Mouse (Mus musculus): ENCODE data around the gene Rnf114. TPM values are rescaled to one million over a fixed set of nuclear protein-coding genes. Genes with fewer than 3 reads are reported as not detected.

Gene Rnf114
- total and polyA plus RNA-seq, 3 experiments: 40.8 to 50.4 (median 45.6) TPM

DNA sequence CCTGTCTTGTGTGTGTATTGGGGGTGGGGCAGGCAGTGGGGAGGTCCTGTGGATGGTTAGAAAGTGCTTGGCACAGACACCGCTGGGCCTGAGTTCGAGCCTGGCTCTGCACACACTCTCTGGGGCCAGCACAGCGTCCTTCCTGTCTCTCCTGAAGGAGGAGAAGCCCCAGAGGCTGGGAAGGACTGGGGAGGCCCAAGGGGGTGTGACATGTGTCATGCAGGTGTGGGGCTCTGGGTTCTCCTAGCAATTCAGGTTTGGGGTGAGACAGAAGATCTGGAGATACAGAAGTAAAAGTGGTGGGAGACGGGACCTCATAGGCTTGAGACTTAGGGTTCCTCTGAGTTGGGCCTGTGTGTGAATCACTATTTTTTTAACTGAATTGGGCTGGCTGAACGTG lies 70.6 kb downstream of the Rnf114 start:
- no peak for DNase-seq (ENCODE audit: extremely low read depth)
- Histone ChIP-seq H3K4me1 (ENCODE audit: control insufficient read depth in 1 of 2, insufficient read depth in 2 of 2) (peaks cover 28 to 53% of the 10 kb centered on the region in 2 experiments), H3K9ac (ENCODE audit: insufficient read depth, low read depth) (no peak overlapping the region), H3K27me3 (replicated peaks) (no peaks in the 10 kb centered on the region), H3K4me2 (ENCODE audit: insufficient read depth, low read depth, poor library complexity, severe bottlenecking) (no peak overlapping the region), H3K36me3 (replicated peaks in 1 of 2; ENCODE audit: control insufficient read depth in 1 of 2, insufficient read depth in 1 of 2, low read length in 1 of 2) (peaks cover 0 to 28% of the 10 kb centered on the region in 2 experiments), H3K27ac (ENCODE audit: insufficient read depth, low read depth) (no peak overlapping the region), H3K79me2 (replicated peaks; ENCODE audit: control insufficient read depth, extremely low read depth, insufficient read depth, poor library complexity, severe bottlenecking) (no peaks in the 10 kb centered on the region), H3K9me3 (replicated peaks; ENCODE audit: low read length) (no peaks in the 10 kb centered on the region), H3K4me3 (replicated peaks in 1 of 3; ENCODE audit: low read depth in 2 of 3, low read length in 2 of 3, poor library complexity in 1 of 3) (no peak overlapping the region)
- in situ Hi-C loops (cut with MboI; ENCODE audit: low pct_ligation_motif_present, low pct_unique_long_range_greater_than_20kb, low sequenced_read_pairs): no loop called here
- dilution Hi-C loops (cut with MboI; ENCODE audit: extremely low pct_ligation_motif_present, extremely low pct_unique_long_range_greater_than_20kb, low sequenced_read_pairs): no loop called here
- TF ChIP-seq BHLHE40 (IDR thresholded peaks at IDR 0.05; ENCODE audit: low read depth, low read length): no peak

DNA sequence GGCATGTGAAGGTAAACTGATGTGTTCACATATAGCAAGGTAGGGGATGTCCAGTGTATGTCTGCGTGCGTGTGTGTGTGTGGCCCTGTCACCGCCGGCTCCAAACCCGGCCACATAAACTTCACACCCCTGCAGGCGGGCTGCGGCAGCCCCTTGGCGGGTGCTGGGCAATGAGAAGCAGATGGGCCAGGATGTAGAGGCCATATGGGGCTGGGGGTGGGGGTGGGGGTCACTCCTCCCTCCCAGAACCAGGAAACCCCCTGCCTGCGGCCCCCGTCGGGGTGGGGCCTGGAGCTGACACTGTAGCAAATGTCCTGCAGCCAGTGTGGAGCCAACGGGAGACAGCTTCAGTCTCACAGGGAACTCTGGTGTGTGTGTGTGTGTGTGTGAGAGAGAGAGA lies 71.3 kb downstream of the Rnf114 start:
- no peak overlapping the region for H3K9ac ChIP-seq (ENCODE audit: insufficient read depth, low read depth)
- H3K4me1 ChIP-seq (ENCODE audit: control insufficient read depth in 1 of 2, insufficient read depth in 2 of 2): peaks cover 28 to 53% of the 10 kb centered on the region in 2 experiments
- no peak overlapping the region for H3K4me3 ChIP-seq (replicated peaks in 1 of 3; ENCODE audit: low read depth in 2 of 3, low read length in 2 of 3, poor library complexity in 1 of 3)
- H3K27ac ChIP-seq (ENCODE audit: insufficient read depth, low read depth): no peak overlapping the region
- peaks cover 0 to 29% of the 10 kb centered on the region in 2 experiments for H3K36me3 ChIP-seq (replicated peaks in 1 of 2; ENCODE audit: control insufficient read depth in 1 of 2, insufficient read depth in 1 of 2, low read length in 1 of 2)
- no peaks in the 10 kb centered on the region for H3K9me3 ChIP-seq (replicated peaks; ENCODE audit: low read length)
- in situ Hi-C loops (cut with MboI; ENCODE audit: low pct_ligation_motif_present, low pct_unique_long_range_greater_than_20kb, low sequenced_read_pairs) (no loop called here), dilution Hi-C loops (cut with MboI; ENCODE audit: extremely low pct_ligation_motif_present, extremely low pct_unique_long_range_greater_than_20kb, low sequenced_read_pairs) (no loop called here)
- no peak for TF ChIP-seq TBP (conservative IDR thresholded peaks at IDR 0.05; ENCODE audit: low read depth, low read length)
- TF ChIP-seq UBTF (IDR thresholded peaks at IDR 0.05; ENCODE audit: low read depth, low read length): no peak
- no peak for TF ChIP-seq IRF4 (IDR thresholded peaks at IDR 0.05; ENCODE audit: low read depth, low read length)
- TF ChIP-seq MXI1 (IDR thresholded peaks at IDR 0.05; ENCODE audit: low read depth, low read length): no peak
- no peak for TF ChIP-seq ELF1 (IDR thresholded peaks at IDR 0.05; ENCODE audit: low read depth, low read length)
- TF ChIP-seq MYC (IDR thresholded peaks at IDR 0.05; ENCODE audit: low read depth, low read length): no peak
- TF ChIP-seq SMC3 (IDR thresholded peaks at IDR 0.05; ENCODE audit: low read depth, low read length): no peak
- TF ChIP-seq USF1 (IDR thresholded peaks at IDR 0.05; ENCODE audit: low read depth, low read length): no peak
- no peak for TF ChIP-seq BHLHE40 (IDR thresholded peaks at IDR 0.05; ENCODE audit: low read depth, low read length)
- no peak for TF ChIP-seq POLR2A (IDR thresholded peaks at IDR 0.05; ENCODE audit: low read depth, low read length)
- TF ChIP-seq NRF1 (IDR thresholded peaks at IDR 0.05; ENCODE audit: low read depth, low read length): no peak
- no peaks in the 10 kb centered on the region for H3K27me3 ChIP-seq (replicated peaks)
- no peak for DNase-seq (ENCODE audit: extremely low read depth)
- H3K4me2 ChIP-seq (ENCODE audit: insufficient read depth, low read depth, poor library complexity, severe bottlenecking): no peak overlapping the region
- H3K79me2 ChIP-seq (replicated peaks; ENCODE audit: control insufficient read depth, extremely low read depth, insufficient read depth, poor library complexity, severe bottlenecking): no peaks in the 10 kb centered on the region

DNA sequence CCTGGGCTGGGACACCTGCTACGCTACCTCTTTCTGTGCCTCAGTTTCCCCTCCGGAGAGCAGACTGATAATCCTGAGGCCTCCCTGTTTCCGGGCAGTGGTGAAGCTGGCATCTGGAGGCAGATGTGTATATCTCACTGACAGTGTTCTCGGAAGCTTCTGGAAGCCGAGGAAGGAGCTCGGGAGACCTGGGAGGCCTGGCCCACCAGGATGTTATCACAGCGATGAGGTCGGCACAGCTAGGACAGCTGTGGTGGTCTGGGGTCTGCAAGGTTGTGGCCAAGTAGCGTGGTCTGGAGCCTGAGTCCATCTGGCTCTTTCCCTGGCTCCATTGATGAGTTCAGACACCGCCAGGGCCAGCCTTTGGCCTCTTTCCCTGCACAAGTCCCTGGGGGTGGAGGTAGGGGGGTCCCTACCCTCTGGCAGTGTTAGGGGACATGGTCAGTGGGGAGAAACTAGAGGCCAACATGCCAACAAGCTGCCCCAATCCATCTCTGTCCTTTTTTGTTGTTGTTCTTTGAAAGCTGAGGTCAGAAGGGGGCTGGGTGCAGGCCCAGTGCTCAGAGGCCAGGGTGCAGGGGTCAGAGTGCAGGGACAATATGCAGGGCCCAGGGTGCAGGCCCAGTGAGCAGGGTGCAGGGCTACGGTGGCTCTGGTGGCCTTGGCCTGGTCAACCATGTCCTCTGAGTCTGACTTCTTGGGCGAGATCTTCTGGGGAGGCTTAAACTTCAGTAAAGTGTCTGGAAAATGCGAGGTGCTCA lies 72.3 kb downstream of the Rnf114 start:
- Histone ChIP-seq H3K36me3 (replicated peaks in 1 of 2; ENCODE audit: control insufficient read depth in 1 of 2, insufficient read depth in 1 of 2, low read length in 1 of 2) (peaks cover 0 to 20% of the 10 kb centered on the region in 2 experiments), H3K4me1 (ENCODE audit: control insufficient read depth in 1 of 2, insufficient read depth in 2 of 2) (peaks cover 28 to 50% of the 10 kb centered on the region in 2 experiments), H3K9me3 (replicated peaks; ENCODE audit: low read length) (no peaks in the 10 kb centered on the region), H3K9ac (ENCODE audit: insufficient read depth, low read depth) (no peak overlapping the region), H3K27ac (ENCODE audit: insufficient read depth, low read depth) (peak overlapping the region; percentile 1; the same call in 1 of the 2 replicates), H3K4me3 (replicated peaks in 1 of 3; ENCODE audit: low read depth in 2 of 3, low read length in 2 of 3, poor library complexity in 1 of 3) (peak overlapping the region in 1 of 3 experiments; percentile 9), H3K27me3 (replicated peaks) (no peaks in the 10 kb centered on the region), H3K4me2 (ENCODE audit: insufficient read depth, low read depth, poor library complexity, severe bottlenecking) (no peak overlapping the region), H3K79me2 (replicated peaks; ENCODE audit: control insufficient read depth, extremely low read depth, insufficient read depth, poor library complexity, severe bottlenecking) (no peaks in the 10 kb centered on the region)
- dilution Hi-C loops (cut with MboI; ENCODE audit: extremely low pct_ligation_motif_present, extremely low pct_unique_long_range_greater_than_20kb, low sequenced_read_pairs): no loop called here
- TF ChIP-seq MAZ (IDR thresholded peaks at IDR 0.05; ENCODE audit: low read depth, low read length): no peak
- no peak for TF ChIP-seq USF2 (conservative IDR thresholded peaks at IDR 0.05; ENCODE audit: low read depth, low read length)
- TF ChIP-seq USF1 (IDR thresholded peaks at IDR 0.05; ENCODE audit: low read depth, low read length): no peak
- no peak for TF ChIP-seq NELFE (IDR thresholded peaks at IDR 0.05; ENCODE audit: low read depth, low read length)
- no peak for TF ChIP-seq CHD1 (IDR thresholded peaks at IDR 0.05; ENCODE audit: low read depth, low read length)
- TF ChIP-seq MAX (IDR thresholded peaks at IDR 0.05; ENCODE audit: low read length): no peak
- TF ChIP-seq POLR2A (IDR thresholded peaks at IDR 0.05; ENCODE audit: low read depth, low read length): no peak
- TF ChIP-seq ETS1 (conservative IDR thresholded peaks at IDR 0.05; ENCODE audit: low read depth, low read length): no peak
- no peak for TF ChIP-seq SIN3A (IDR thresholded peaks at IDR 0.05; ENCODE audit: low read length)
- no peak for TF ChIP-seq PAX5 (IDR thresholded peaks at IDR 0.05; ENCODE audit: low read length)
- TF ChIP-seq KAT2A (IDR thresholded peaks at IDR 0.05; ENCODE audit: insufficient replicate concordance, low read length): no peak
- TF ChIP-seq EP300 (IDR thresholded peaks at IDR 0.05; ENCODE audit: low read length): no peak
- TF ChIP-seq RCOR1 (conservative IDR thresholded peaks at IDR 0.05; ENCODE audit: low read depth, low read length): no peak
- no peak for TF ChIP-seq MYC (IDR thresholded peaks at IDR 0.05; ENCODE audit: low read depth, low read length)
- no peak for TF ChIP-seq MXI1 (IDR thresholded peaks at IDR 0.05; ENCODE audit: low read depth, low read length)
- in situ Hi-C loops (cut with MboI; ENCODE audit: low pct_ligation_motif_present, low pct_unique_long_range_greater_than_20kb, low sequenced_read_pairs): no loop called here
- DNase-seq (ENCODE audit: extremely low read depth): no peak
